Mouse (Mus musculus): ENCODE data around the gene Phc3.

Gene Phc3

GRCm38 (mm10) chr3:30976991-30977603, 7.9 kb upstream of the Phc3 start:
- DNase-seq (ENCODE audit: low read depth, low spot score), result no peak

- no peak for DNase-seq (ENCODE audit: low read depth, low spot score)
Observed at GRCm38 (mm10) chr3:30975102-30975754, 6.0 kb upstream of the Phc3 start.

- no peak for DNase-seq (ENCODE audit: low read depth, low spot score)
Observed at GRCm38 (mm10) chr3:30968531-30969092, 603 bp downstream of the Phc3 start.

- no peak for DNase-seq (ENCODE audit: low read depth, low spot score)
Observed at GRCm38 (mm10) chr3:30965644-30966043, 3.6 kb downstream of the Phc3 start.

GRCm38 (mm10) chr3:30964216-30964615, 5.0 kb downstream of the Phc3 start:
- no peak for DNase-seq (ENCODE audit: low read depth, low spot score)

- DNase-seq (ENCODE audit: low read depth, low spot score), result no peak
Observed at GRCm38 (mm10) chr3:30963100-30963499, 6.1 kb downstream of the Phc3 start.

- DNase-seq (ENCODE audit: low read depth, low spot score), result no peak
Observed at GRCm38 (mm10) chr3:30959868-30960831, 9.1 kb downstream of the Phc3 start.

GRCm38 (mm10) chr3:30958709-30959108, 10.5 kb downstream of the Phc3 start:
- no peak for DNase-seq (ENCODE audit: low read depth, low spot score)

GRCm38 (mm10) chr3:30956327-30956726, 12.9 kb downstream of the Phc3 start:
- DNase-seq (ENCODE audit: low read depth, low spot score), result no peak

GRCm38 (mm10) chr3:30952273-30953070, 16.7 kb downstream of the Phc3 start:
- no peak for DNase-seq (ENCODE audit: low read depth, low spot score)

GRCm38 (mm10) chr3:30951652-30952051, 17.6 kb downstream of the Phc3 start:
- no peak for DNase-seq (ENCODE audit: low read depth, low spot score)

- DNase-seq (ENCODE audit: low read depth, low spot score), result no peak
Observed at GRCm38 (mm10) chr3:30934384-30934783, 34.8 kb downstream of the Phc3 start.

GRCm38 (mm10) chr3:30929828-30930227, 39.4 kb downstream of the Phc3 start:
- DNase-seq (ENCODE audit: low read depth, low spot score), result peak; percentile 65

- no peak for DNase-seq (ENCODE audit: low read depth, low spot score)
Observed at GRCm38 (mm10) chr3:30927664-30928063, 41.6 kb downstream of the Phc3 start.

- DNase-seq (ENCODE audit: low read depth, low spot score), result no peak
Observed at GRCm38 (mm10) chr3:30917160-30917559, 52.1 kb downstream of the Phc3 start.

- DNase-seq (ENCODE audit: low read depth, low spot score), result no peak
Observed at GRCm38 (mm10) chr3:30904658-30905057, 64.6 kb downstream of the Phc3 start.

GRCm38 (mm10) chr3:30899407-30899806, 69.8 kb downstream of the Phc3 start:
- DNase-seq (ENCODE audit: low read depth, low spot score), result no peak

GRCm38 (mm10) chr3:30896721-30897120, 72.5 kb downstream of the Phc3 start:
- no peak for DNase-seq (ENCODE audit: low read depth, low spot score)

GRCm38 (mm10) chr3:30889014-30889413, 80.2 kb downstream of the Phc3 start:
- DNase-seq (ENCODE audit: low read depth, low spot score), result peak; percentile 14

GRCm38 (mm10) chr3:30887449-30887848, 81.8 kb downstream of the Phc3 start:
- DNase-seq (ENCODE audit: low read depth, low spot score), result no peak

- DNase-seq (ENCODE audit: low read depth, low spot score), result no peak
Observed at GRCm38 (mm10) chr3:30876709-30877108, 92.5 kb downstream of the Phc3 start.

All from WW6 (cell line).